Mouse (Mus musculus) CH12.LX (cell line): ENCODE measurements around the gene Cep55.

Experiments
- CTCF ChIP-seq, 2 experiments: IDR thresholded peaks in 1 of 2; conservative IDR thresholded peaks in 1 of 2; 2 replicates each; pipeline ENCODE4 v1.5.1; 2011 to 2012; ENCODE audit warnings: low read depth in 2 of 2, low read length in 2 of 2, improper control_type of control experiment in 1 of 2, inconsistent platforms in 1 of 2, mild to moderate bottlenecking in 1 of 2, moderate library complexity in 1 of 2
- E2F4 ChIP-seq: IDR thresholded peaks from 2 replicates; pipeline ENCODE4 v1.6.1; 2011; ENCODE audit warnings: low read depth, low read length, improper control_type of control experiment; ENCODE audit not compliant: insufficient replicate concordance
- MAX ChIP-seq: IDR thresholded peaks from 2 replicates; pipeline ENCODE4 v1.6.1; 2011; ENCODE audit warnings: low read length, improper control_type of control experiment
- POLR2A ChIP-seq: IDR thresholded peaks from 2 replicates; pipeline ENCODE4 v1.6.1; 2011; ENCODE audit warnings: low read depth, mild to moderate bottlenecking, improper control_type of control experiment, low read length
- ZKSCAN1 ChIP-seq: IDR thresholded peaks from 2 replicates; pipeline ENCODE4 v1.6.1; 2012; ENCODE audit warnings: low read depth, inconsistent platforms, low read length, improper control_type of control experiment, borderline replicate concordance
- ZNF384 ChIP-seq: IDR thresholded peaks from 2 replicates; pipeline ENCODE4 v1.6.1; 2012; ENCODE audit warnings: low read depth, low read length, improper control_type of control experiment, inconsistent platforms

- TF ChIP-seq MAX, result no peak
- TF ChIP-seq POLR2A, result no peak
- no peak for TF ChIP-seq ZKSCAN1
- TF ChIP-seq CTCF (conservative IDR thresholded peaks at IDR 0.05 in 1 of 2, IDR thresholded peaks at IDR 0.05 in 1 of 2; ENCODE audit: low read depth in 2 of 2, low read length in 2 of 2), result no peak
- TF ChIP-seq ZNF384, result no peak
- no peak for TF ChIP-seq E2F4
These were observed 24.9 kb upstream of the Cep55 start for GRCm38 (mm10) chr19:38029871-38030270.
